9 mouse cellular contexts compared by ENCODE assay signal in the genomic region with DNA sequence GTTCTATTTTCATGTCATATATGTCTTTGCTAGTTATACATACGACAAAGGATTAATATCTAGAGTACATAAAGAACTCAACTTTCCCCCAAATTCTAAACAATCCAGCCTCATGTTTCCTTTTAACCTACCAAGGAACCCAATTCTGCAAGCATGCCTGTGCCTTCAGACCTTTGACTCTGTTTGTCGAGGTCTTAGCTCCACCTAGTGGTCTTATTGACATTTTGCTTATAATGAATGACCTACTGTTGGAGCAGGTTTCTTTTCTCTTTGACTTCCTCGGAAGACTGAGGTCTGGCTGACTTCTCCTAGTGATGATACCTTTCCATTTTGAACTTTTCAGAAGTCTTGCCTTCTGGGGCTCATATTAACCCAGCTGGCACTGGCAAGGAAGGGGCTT.
DNase-seq lines count a peak whose midpoint lies in the region; ATAC-seq lines count a peak whose summit lies in the region.
"Had no signal": no experiment of that assay in that cellular context is flagged by ENCODE, and none has a peak within 500 bp of the region (broad histone marks: within the 10 kb centered on the region; RNA-seq: fewer than 3 reads in every experiment).

No protein-coding gene starts in this region.

- H3K36me3 ChIP-seq in neural tube, embryonic 14.5 days (ENCODE audit: control insufficient read depth, insufficient read depth, low read length): no peaks in the 10 kb centered on the region
- H3K36me3 ChIP-seq: stomach, embryonic 15.5 days had no signal

- DNase-seq in cerebellum, adult 8-10 months: peak; percentile 3
- DNase-seq in cerebellum, adult 11-12 months: no peak
- peak; percentile 8 for DNase-seq in ovary, postnatal 14 days (ENCODE audit: low spot score)
- no peak for DNase-seq in ovary, postnatal 10 days (ENCODE audit: low spot score)
- peak; percentile 45 for DNase-seq in fibroblast of lung, adult 2 months (ENCODE audit: low read depth)
- peak; percentile 26 for DNase-seq in kidney, postnatal 10 days
- DNase-seq in gastrocnemius, postnatal 10 days: no peak

- H3K4me2 ChIP-seq in neural tube, embryonic 14.5 days (ENCODE audit: low read depth, low read length): no peak overlapping the region
- H3K4me2 ChIP-seq: stomach, embryonic 15.5 days had no signal

- H3K27me3 ChIP-seq in neural tube, embryonic 14.5 days (ENCODE audit: control insufficient read depth, insufficient read depth, low read length): no peaks in the 10 kb centered on the region
- H3K27me3 ChIP-seq: stomach, embryonic 15.5 days had no signal

- H3K27ac ChIP-seq in neural tube, embryonic 14.5 days (ENCODE audit: low read depth, low read length): no peak overlapping the region
- H3K27ac ChIP-seq: stomach, embryonic 15.5 days had no signal

- no peaks in the 10 kb centered on the region for H3K4me1 ChIP-seq in neural tube, embryonic 14.5 days (ENCODE audit: control insufficient read depth, insufficient read depth, low read length)
- H3K4me1 ChIP-seq: stomach, embryonic 15.5 days had no signal

- WGBS in neural tube, embryonic 14.5 days: 6% methylated on average over 3 of the region's 3 CpGs

- H3K4me3 ChIP-seq in neural tube, embryonic 14.5 days (ENCODE audit: low read depth, low read length): no peak overlapping the region
- H3K4me3 ChIP-seq: stomach, embryonic 15.5 days had no signal

- no peaks in the 10 kb centered on the region for H3K9me3 ChIP-seq in neural tube, embryonic 14.5 days (ENCODE audit: control insufficient read depth, low read length)
- H3K9me3 ChIP-seq: stomach, embryonic 15.5 days had no signal

- H3K9ac ChIP-seq in neural tube, embryonic 14.5 days (replicated peaks; ENCODE audit: low read depth, low read length): no peak overlapping the region
- H3K9ac ChIP-seq: stomach, embryonic 15.5 days had no signal

- ATAC-seq in neural tube, embryonic 14.5 days (ENCODE audit: low read depth): peak; percentile 72; the same call in 1 of the 2 replicates

Comparison
In these comparisons a context has a peak if more than half of its experiments do, and no peak if none do; other contexts are left out.
1. DNase-seq: peak in cerebellum, adult 8-10 months (single experiment), ovary, postnatal 14 days (single experiment), fibroblast of lung, adult 2 months (single experiment) and kidney, postnatal 10 days (single experiment); none in cerebellum, adult 11-12 months (single experiment), ovary, postnatal 10 days (single experiment) and gastrocnemius, postnatal 10 days (single experiment).